Mouse (Mus musculus) adrenal gland, adult 18-20 months (tissue): ENCODE results near the gene Kif26b. TPM values are rescaled to one million over a fixed set of nuclear protein-coding genes. Genes with fewer than 3 reads are reported as not detected.
A peak's percentile ranks its signal among the peaks of the same experiment; 100 is the strongest.

Experiments
- DNase-seq, 2 experiments: peaks; one replicate each; pipeline ENCODE4 v3.0.0; 2021 to 2022; ENCODE audit warnings: low spot score in 2 of 2
- long read RNA-seq, 2 experiments: library from polyadenylated mRNA; stranded (forward); transcript quantifications; one replicate each; pipeline ENCODE4 v2.0.0; 2021
- total RNA-seq, 2 experiments: library from RNA; stranded (reverse); gene quantifications; 1 replicate in 1 of 2; 2 replicates in 1 of 2; pipeline ENCODE4 v1.2.3; 2021

The Kif26b gene
- total RNA-seq, result 1 to 10 TPM; 2.7 to 4.4 TPM
- long read RNA-seq, experiment 1, partial matches to known transcripts, result 1 of 1 reads
- long read RNA-seq, experiment 1, other reads (novel, unspliced or antisense), result 0 of 1 reads
- long read RNA-seq, experiment 2, result 0 reads

GRCm38 (mm10) chr1:178528431-178529351, at the start of gene Kif26b:
Gene Kif26b, plus strand, starts transcription at chr1:178529125.
- DNase-seq, result peak; percentile 37 to 54

- no peak for DNase-seq
These were observed 45.1 kb upstream of the Kif26b start for GRCm38 (mm10) chr1:178483854-178484253.

GRCm38 (mm10) chr1:178485138-178485867, 43.6 kb upstream of the Kif26b start:
- DNase-seq, result no peak

GRCm38 (mm10) chr1:178485868-178486220, 43.1 kb upstream of the Kif26b start:
- DNase-seq, result no peak

- DNase-seq, result no peak
These were observed 42.1 kb upstream of the Kif26b start for GRCm38 (mm10) chr1:178486828-178487227.

- DNase-seq, result no peak
These were observed 39.8 kb upstream of the Kif26b start for GRCm38 (mm10) chr1:178489127-178489526.

GRCm38 (mm10) chr1:178491733-178492132, 37.2 kb upstream of the Kif26b start:
- no peak for DNase-seq

- no peak for DNase-seq
These were observed 36.4 kb upstream of the Kif26b start for GRCm38 (mm10) chr1:178492493-178492892.

GRCm38 (mm10) chr1:178496186-178496585, 32.7 kb upstream of the Kif26b start:
- DNase-seq, result no peak

GRCm38 (mm10) chr1:178496841-178497240, 32.1 kb upstream of the Kif26b start:
- DNase-seq, result peak; percentile 37 to 48

- DNase-seq, result no peak
These were observed 22.0 kb upstream of the Kif26b start for GRCm38 (mm10) chr1:178506938-178507337.

- no peak for DNase-seq
These were observed 16.4 kb upstream of the Kif26b start for GRCm38 (mm10) chr1:178512323-178513031.

- no peak for DNase-seq
These were observed 15.0 kb upstream of the Kif26b start for GRCm38 (mm10) chr1:178513954-178514353.

GRCm38 (mm10) chr1:178515839-178516238, 13.1 kb upstream of the Kif26b start:
- DNase-seq, result no peak

- no peak for DNase-seq
These were observed 6.5 kb upstream of the Kif26b start for GRCm38 (mm10) chr1:178522389-178522788.

- DNase-seq, result no peak
These were observed 5.8 kb upstream of the Kif26b start for GRCm38 (mm10) chr1:178523152-178523551.

- peak in 1 of 2 experiments; percentile 59 for DNase-seq
These were observed 1.8 kb upstream of the Kif26b start for GRCm38 (mm10) chr1:178527185-178527546.

- DNase-seq, result peak; percentile 40 to 60
These were observed 1.2 kb upstream of the Kif26b start for GRCm38 (mm10) chr1:178527547-178528361.

- peak; percentile 8 to 21 for DNase-seq
These were observed 781 bp downstream of the Kif26b start for GRCm38 (mm10) chr1:178529512-178530300.
